Mouse (Mus musculus) left cerebral cortex, postnatal 14 days (tissue): ENCODE measurements around the gene Ubl7. TPM values are rescaled to one million over a fixed set of nuclear protein-coding genes. Genes with fewer than 3 reads are reported as not detected.

Source experiments
- DNase-seq, 2 experiments: peaks; one replicate each; pipeline ENCODE4 v3.0.0; 2021 to 2022; ENCODE audit warnings: low spot score in 2 of 2, mixed read lengths in 1 of 2
- intact Hi-C: fragments of 180-260 bp; cut with DNase I; formaldehyde crosslinking; loops from one replicate; pipeline ENCODE4 v1.15.1; 2025
- total RNA-seq, 2 experiments: library from RNA; stranded (reverse); gene quantifications; 2 replicates each; pipeline ENCODE4 v1.2.3; 2021

The Ubl7 gene
- total RNA-seq, 2 experiments from 2014 or later: 107 to 112 TPM

- intact Hi-C loops: no loop called here
- no peak for DNase-seq
Observed at GRCm38 (mm10) chr9:57959886-57960866, 49.4 kb downstream of the Ubl7 start.

- DNase-seq: no peak
- intact Hi-C loops: no loop called here
Observed at GRCm38 (mm10) chr9:57961226-57961625, 50.4 kb downstream of the Ubl7 start.

- no peak for DNase-seq
- intact Hi-C loops: no loop called here
Observed at GRCm38 (mm10) chr9:57961863-57962778, 51.3 kb downstream of the Ubl7 start.

DNA sequence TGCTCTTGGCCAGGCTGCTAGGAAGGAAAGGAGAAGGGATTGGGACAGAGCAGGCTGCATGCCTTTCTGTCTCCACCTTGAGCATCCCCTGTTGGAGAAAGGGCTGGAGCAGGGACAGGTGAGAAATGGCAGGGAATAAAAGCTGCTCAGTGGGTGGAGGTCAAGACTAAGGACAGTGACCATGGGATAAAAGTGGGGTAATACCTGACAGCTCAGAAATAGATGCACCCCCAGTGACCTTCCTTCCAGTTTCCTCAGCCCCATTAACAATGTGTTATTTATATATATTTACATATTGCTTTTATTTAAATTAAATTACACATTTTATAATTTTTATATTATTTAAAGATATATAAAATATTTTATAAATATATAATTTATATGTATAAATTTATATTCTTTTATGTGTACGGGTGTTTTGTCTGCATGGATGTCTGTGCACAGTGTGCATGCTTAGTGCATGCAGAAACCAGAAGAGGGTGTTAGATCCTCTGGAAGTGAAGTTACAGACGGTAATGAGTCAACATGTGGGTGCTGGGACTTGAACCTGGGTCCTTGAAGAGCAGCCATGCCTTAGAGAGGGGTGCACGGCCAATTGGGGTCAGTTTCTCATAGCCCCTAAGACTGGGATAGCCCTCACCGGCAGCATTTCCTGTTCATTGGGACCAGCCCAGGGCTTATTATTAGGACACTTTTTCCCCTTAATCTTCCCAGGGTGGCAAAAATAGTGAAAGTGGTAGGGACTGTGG is 52.6 kb downstream of the Ubl7 start:
- intact Hi-C loops: no loop called here
- no peak for DNase-seq

GRCm38 (mm10) chr9:57963998-57964395 is 53.2 kb downstream of the Ubl7 start:
- intact Hi-C loops: no loop called here
- no peak for DNase-seq

GRCm38 (mm10) chr9:57964528-57965250 is 53.9 kb downstream of the Ubl7 start:
- intact Hi-C loops: no loop called here
- DNase-seq: no peak

DNA sequence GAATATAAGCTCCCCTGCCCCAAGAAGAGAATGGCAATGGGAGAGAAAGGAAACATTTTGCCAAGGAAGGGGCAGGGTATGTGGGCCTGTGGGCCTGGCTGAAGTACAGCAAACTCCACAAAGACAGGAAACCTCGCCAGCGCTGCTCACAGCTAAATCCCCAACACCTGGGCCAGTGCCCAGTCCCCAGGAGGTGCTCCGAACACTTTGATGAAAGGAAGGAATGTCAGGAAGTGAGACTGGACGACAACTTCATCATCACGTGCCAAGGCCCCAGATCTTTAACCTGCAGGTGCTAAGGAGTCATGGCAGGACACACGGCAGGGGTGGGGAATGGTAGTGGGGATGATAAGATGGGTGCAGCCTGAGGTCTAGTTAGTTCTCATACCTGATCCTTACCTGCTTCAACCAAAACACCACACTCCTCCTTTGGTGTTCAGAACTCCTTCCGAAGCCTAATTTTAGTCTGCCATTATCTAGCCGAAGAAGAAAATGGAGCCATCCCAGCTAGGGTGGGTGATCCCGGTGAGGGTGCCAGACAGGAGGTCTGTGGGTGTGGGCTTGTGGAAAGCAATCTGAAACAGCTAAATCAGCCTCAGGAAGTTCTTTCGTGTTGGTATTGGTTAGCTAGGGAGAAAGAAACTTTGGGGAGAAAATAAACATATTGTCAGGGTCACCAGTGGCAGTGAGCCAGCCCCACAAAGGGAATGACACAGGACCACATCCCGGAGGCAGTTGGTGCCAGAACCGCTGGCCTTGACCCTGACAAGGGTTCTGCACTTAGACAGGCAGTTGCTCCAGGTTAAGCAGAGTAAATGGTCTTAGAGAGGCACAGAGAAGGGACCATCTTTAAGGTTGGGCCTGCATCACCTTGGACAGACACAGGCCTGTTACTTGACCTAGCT is 54.8 kb downstream of the Ubl7 start:
- intact Hi-C loops: no loop called here
- no peak for DNase-seq

DNA sequence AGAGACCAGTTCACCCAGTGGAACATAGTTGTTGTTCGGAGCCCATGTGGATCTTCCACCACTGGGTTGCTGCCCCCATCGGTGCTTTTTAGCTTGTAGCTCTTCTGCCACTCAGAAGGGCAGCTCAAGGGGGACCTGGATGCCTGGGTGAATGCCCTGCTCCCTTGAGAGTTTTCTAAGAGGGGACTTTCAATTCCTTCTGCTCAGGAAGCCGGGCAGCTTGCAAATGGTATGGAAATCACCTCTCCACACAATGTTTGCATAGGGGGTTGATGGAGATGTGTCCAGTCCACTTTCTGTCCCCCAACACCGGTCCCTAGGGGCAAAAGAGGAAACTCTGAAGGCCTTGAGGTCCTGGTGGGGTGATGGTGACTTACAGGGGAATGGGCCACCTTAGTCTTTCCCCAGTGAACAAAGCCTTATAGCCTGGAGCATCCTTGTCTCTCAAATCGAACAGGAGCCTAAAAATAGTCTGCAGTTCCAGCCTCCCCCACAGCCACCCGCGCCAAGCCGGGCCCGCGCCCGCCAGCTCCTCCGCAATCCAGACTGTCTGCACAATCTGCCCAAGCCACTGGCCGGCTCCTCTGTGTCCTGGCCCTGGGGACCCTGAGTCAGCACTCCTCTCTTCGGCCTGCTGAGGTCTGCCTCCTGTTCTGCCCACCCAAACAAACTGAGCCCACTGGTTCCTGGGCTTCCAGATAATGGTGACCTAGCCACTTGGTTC is 56.6 kb downstream of the Ubl7 start:
- intact Hi-C loops: no loop called here
- DNase-seq: peak; percentile 67 to 70

DNA sequence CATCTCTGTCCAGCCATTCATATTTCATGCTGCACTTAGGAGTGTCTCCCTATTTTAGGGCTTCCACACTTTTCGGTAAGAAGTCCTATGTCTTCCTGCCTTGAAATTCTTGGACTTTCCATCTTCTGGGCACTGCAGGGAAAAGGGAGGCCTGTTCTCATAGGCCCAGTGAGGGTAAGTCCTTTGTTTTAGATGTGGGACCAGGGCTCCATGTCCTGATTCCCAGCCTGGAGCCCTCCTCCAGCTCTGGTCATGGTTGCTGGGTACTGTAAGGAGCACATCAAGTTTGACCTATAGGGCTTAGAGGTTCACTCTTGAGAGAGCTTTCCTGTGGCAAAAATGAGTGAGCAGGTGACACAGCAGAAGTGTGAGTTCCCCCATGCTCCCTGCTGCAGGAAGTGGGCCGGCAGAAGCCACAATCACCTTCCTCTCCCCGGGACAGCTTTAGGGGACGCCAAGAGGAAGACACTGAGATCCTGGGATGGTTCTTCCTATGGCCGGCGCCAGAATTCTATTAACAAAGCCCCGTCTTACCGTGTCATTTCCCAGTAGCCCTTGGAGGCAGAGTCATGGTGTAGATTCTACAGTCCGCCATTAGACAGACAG is 57.5 kb downstream of the Ubl7 start:
- DNase-seq: no peak
- intact Hi-C loops: no loop called here

DNA sequence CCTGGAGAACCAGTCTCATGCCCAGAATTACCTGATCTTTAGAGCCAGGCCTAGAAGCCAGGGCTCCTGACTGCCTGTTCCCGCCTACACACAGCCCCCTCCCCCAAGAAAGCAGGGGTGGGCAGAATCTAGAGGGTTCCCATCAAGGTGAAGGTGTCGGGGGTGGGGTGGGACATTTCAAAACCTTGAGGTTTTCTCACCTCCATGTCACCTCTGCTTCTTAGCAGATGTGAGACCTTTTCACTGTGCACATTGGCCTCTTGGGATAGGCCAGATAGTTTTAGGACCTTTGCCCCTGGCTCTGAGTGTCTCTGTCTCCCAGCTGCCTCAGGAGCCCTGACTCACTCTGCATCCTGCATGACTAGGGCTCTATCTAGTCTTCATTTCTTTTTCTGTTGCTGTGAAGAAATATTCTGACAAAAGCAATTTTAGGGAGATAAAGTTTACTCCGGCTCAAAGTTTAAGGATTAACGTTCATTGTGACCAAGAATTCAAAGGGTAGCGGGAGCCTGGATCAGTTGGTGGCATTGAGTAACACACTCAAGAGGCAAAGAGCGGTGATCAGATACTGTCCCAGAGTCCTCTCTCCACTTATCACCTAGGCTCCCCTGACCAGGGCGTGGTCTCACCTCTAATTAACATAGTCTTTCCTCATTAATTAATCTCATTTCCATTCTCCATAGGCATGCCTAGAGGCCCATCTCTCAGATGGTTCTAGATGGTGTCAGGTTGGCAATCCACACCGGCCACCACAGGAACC is 58.2 kb downstream of the Ubl7 start:
- intact Hi-C loops: no loop called here
- DNase-seq: no peak

DNA sequence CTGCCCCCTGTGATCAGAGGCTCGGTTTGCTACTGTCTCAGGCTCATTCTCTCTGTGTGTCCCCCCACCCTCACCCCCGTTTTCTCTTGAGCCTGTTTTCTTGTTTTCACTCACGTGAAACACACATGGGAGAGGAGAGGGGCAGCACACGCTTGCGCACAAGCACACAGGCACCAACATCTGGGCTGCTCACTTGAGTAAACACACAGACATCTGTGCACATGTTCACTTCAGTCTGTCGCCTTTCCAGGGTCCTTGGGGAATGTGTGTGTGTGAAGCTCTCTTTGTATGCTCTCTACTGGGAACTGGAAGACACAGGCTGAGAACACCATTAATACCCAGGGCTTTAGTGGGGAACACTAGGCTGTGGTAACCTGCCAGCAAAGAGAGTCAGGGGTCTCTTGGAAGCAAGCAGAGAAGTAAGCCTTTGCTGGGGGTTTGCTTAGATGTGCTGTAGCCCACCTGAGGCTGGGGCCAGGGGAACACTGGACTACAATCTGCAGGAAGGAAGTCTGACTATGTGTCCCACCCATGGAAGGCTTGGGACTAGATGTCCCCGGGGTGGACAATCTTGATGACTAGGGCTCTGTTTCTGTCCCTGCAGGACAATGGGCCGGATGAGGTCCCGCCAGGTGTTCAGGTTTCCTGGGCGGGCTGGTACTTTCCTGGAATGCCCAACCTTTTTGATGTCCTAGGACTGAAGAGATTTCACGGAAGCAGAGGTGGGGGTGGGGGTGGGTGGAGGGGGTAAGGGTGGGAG is 59.1 kb downstream of the Ubl7 start:
- intact Hi-C loops: no loop called here
- no peak for DNase-seq

GRCm38 (mm10) chr9:57971413-57971812 is 60.6 kb downstream of the Ubl7 start:
- intact Hi-C loops: no loop called here
- DNase-seq: no peak

DNA sequence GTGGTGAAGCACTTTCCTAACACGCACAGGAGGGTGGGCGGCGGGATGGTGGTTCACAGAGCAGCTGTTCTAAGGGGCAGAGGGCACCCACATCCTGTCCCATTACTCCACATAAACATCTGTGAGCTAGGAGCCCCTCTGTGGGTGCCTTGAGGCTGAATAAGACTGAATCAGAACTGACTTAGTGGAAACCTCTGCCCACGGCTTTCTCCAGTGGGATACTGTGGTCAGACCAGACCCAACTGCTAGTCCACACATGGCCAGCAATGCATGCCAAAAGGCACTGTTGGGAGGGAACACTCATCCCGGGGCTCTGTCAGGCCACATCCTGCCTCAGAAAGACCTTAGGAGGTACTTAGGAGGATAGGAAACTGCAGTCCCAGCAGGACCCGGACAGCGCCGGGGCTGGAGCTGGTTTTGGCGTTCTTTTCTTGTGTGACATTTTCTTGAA is 61.4 kb downstream of the Ubl7 start:
- intact Hi-C loops: no loop called here
- DNase-seq: no peak

- no peak for DNase-seq
- intact Hi-C loops: no loop called here
Observed at GRCm38 (mm10) chr9:57972776-57973439, 62.1 kb downstream of the Ubl7 start.
